Mouse (Mus musculus): ENCODE results near the gene Ppp1r36. TPM values are rescaled to one million over a fixed set of nuclear protein-coding genes. Genes with fewer than 3 reads are reported as not detected.

Ppp1r36 gene
- total and polyA plus RNA-seq, 3 experiments = not detected

GRCm38 (mm10) chr12:76376649-76377048 lies 40.7 kb upstream of the Ppp1r36 start:
- Histone ChIP-seq H3K27me3 (replicated peaks) (no peaks in the 10 kb centered on the region), H3K4me2 (ENCODE audit: insufficient read depth, low read depth, poor library complexity, severe bottlenecking) (peak overlapping the region; percentile 74), H3K27ac (ENCODE audit: insufficient read depth, low read depth) (peak overlapping the region; percentile 99), H3K79me2 (replicated peaks; ENCODE audit: control insufficient read depth, extremely low read depth, insufficient read depth, poor library complexity, severe bottlenecking) (peaks cover 83% of the 10 kb centered on the region), H3K4me1 (ENCODE audit: control insufficient read depth in 1 of 2, insufficient read depth in 2 of 2) (peaks cover 5 to 56% of the 10 kb centered on the region in 2 experiments; a peak in 3 of 4 replicates), H3K4me3 (replicated peaks in 1 of 3; ENCODE audit: low read depth in 2 of 3, low read length in 2 of 3, poor library complexity in 1 of 3) (peak overlapping the region in 1 of 3 experiments; percentile 47), H3K9ac (ENCODE audit: insufficient read depth, low read depth) (peak overlapping the region; percentile 77), H3K9me3 (replicated peaks; ENCODE audit: low read length) (peaks cover 3% of the 10 kb centered on the region), H3K36me3 (replicated peaks in 1 of 2; ENCODE audit: control insufficient read depth in 1 of 2, insufficient read depth in 1 of 2, low read length in 1 of 2) (peaks cover 12 to 33% of the 10 kb centered on the region in 2 experiments)
- dilution Hi-C loops (cut with MboI; ENCODE audit: extremely low pct_ligation_motif_present, extremely low pct_unique_long_range_greater_than_20kb, low sequenced_read_pairs) = no loop called here
- in situ Hi-C loops (cut with MboI; ENCODE audit: low pct_ligation_motif_present, low pct_unique_long_range_greater_than_20kb, low sequenced_read_pairs) = no loop called here
- DNase-seq (ENCODE audit: extremely low read depth) = peak; percentile 76
- no peak for TF ChIP-seq NELFE (IDR thresholded peaks at IDR 0.05; ENCODE audit: low read depth, low read length)
- TF ChIP-seq EP300 (IDR thresholded peaks at IDR 0.05; ENCODE audit: low read length) = no peak
- no peak for TF ChIP-seq ZNF384 (IDR thresholded peaks at IDR 0.05; ENCODE audit: low read depth, low read length)
- no peak for TF ChIP-seq ELF1 (IDR thresholded peaks at IDR 0.05; ENCODE audit: low read depth, low read length)
- no peak for TF ChIP-seq E2F4 (IDR thresholded peaks at IDR 0.05; ENCODE audit: insufficient replicate concordance, low read depth, low read length)
- TF ChIP-seq ZKSCAN1 (IDR thresholded peaks at IDR 0.05; ENCODE audit: borderline replicate concordance, low read depth, low read length) = no peak
- peak; percentile 6; the same call in 1 of the 2 replicates for TF ChIP-seq UBTF (IDR thresholded peaks at IDR 0.05; ENCODE audit: low read depth, low read length)
- peak; percentile 90 for TF ChIP-seq MAX (IDR thresholded peaks at IDR 0.05; ENCODE audit: low read length)
- TF ChIP-seq BHLHE40 (IDR thresholded peaks at IDR 0.05; ENCODE audit: low read depth, low read length) = no peak
- TF ChIP-seq HCFC1 (IDR thresholded peaks at IDR 0.05; ENCODE audit: low read depth, low read length) = no peak
- peak; percentile 55; the same call in 1 of the 2 replicates for TF ChIP-seq SIN3A (IDR thresholded peaks at IDR 0.05; ENCODE audit: low read length)
- TF ChIP-seq USF2 (conservative IDR thresholded peaks at IDR 0.05; ENCODE audit: low read depth, low read length) = no peak
- TF ChIP-seq MYC (IDR thresholded peaks at IDR 0.05; ENCODE audit: low read depth, low read length) = peak; percentile 99
- TF ChIP-seq RAD21 (IDR thresholded peaks at IDR 0.05; ENCODE audit: low read depth, low read length) = peak; percentile 48
- no peak for TF ChIP-seq CHD2 (IDR thresholded peaks at IDR 0.05; ENCODE audit: low read length)
- no peak for TF ChIP-seq USF1 (IDR thresholded peaks at IDR 0.05; ENCODE audit: low read depth, low read length)
- peak; percentile 57 for TF ChIP-seq SMC3 (IDR thresholded peaks at IDR 0.05; ENCODE audit: low read depth, low read length)
- peak; percentile 84; the same call in 1 of the 2 replicates for TF ChIP-seq MEF2A (IDR thresholded peaks at IDR 0.05; ENCODE audit: borderline replicate concordance, low read depth, low read length)
- no peak for TF ChIP-seq JUN (IDR thresholded peaks at IDR 0.05; ENCODE audit: insufficient read depth, low read depth, low read length)
- TF ChIP-seq TCF12 (IDR thresholded peaks at IDR 0.05; ENCODE audit: low read depth, low read length) = no peak
- TF ChIP-seq CTCF (conservative IDR thresholded peaks at IDR 0.05 in 1 of 2, IDR thresholded peaks at IDR 0.05 in 1 of 2; ENCODE audit: low read depth in 2 of 2, low read length in 2 of 2) = peak; percentile 67 to 74; a peak in 3 of 4 replicates
- peak; percentile 95 for TF ChIP-seq MXI1 (IDR thresholded peaks at IDR 0.05; ENCODE audit: low read depth, low read length)
- no peak for TF ChIP-seq ZMIZ1 (IDR thresholded peaks at IDR 0.05; ENCODE audit: low read depth, low read length)
- TF ChIP-seq NRF1 (IDR thresholded peaks at IDR 0.05; ENCODE audit: low read depth, low read length) = no peak
- no peak for TF ChIP-seq PAX5 (IDR thresholded peaks at IDR 0.05; ENCODE audit: low read length)
- TF ChIP-seq TBP (conservative IDR thresholded peaks at IDR 0.05; ENCODE audit: low read depth, low read length) = no peak; the same call in 1 of the 2 replicates
- TF ChIP-seq IRF4 (IDR thresholded peaks at IDR 0.05; ENCODE audit: low read depth, low read length) = no peak

All from CH12.LX (cell line).